Mouse (Mus musculus): ENCODE measurements around the gene Cat. TPM values are rescaled to one million over a fixed set of nuclear protein-coding genes. Genes with fewer than 3 reads are reported as not detected.

The Cat gene
- polyA plus RNA-seq, 1 experiment from 2014 or later: 245 TPM

DNA sequence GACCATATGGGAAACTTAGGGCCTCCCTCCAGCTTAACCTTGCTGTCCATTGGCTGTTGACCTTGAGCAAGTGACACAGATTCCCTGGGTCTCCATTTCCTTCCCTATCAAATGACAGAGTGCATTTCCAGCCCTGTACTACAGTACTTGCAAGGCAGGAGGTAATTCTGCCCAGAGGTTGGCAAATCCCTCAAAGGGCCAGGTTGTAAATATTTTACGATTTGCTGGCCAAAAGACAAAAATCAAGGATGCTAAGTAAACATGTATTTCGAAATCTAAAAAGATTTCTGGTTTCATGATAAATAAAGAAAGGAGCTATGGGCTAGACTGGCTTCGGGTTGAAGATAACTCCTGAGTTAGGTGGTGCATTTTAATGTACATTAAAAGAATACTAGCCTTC is 56.6 kb downstream of the Cat start:
- Histone ChIP-seq H3K9ac (replicated peaks) (no peak overlapping the region), H3K4me1 (ENCODE audit: insufficient read depth) (no peaks in the 10 kb centered on the region), H3K27me3 (ENCODE audit: insufficient read depth, low read length) (no peaks in the 10 kb centered on the region), H3K27ac (ENCODE audit: low read depth) (no peak overlapping the region), H3K4me3 (ENCODE audit: low read depth, low read length) (no peak overlapping the region), H3K4me2 (ENCODE audit: low read depth, low read length) (no peak overlapping the region), H3K36me3 (replicated peaks; ENCODE audit: insufficient read depth, low read length) (no peaks in the 10 kb centered on the region), H3K9me3 (ENCODE audit: low read length) (no peaks in the 10 kb centered on the region)
- ATAC-seq: no peak
- TF ChIP-seq EP300 (IDR thresholded peaks at IDR 0.05; ENCODE audit: low read depth) (no peak), CTCF (IDR thresholded peaks at IDR 0.05; ENCODE audit: low read depth) (no peak)
- DNase-seq: no peak
- 55% methylated on average over 3 of the region's 3 CpGs for WGBS (ENCODE audit: insufficient replicate concordance)

DNA sequence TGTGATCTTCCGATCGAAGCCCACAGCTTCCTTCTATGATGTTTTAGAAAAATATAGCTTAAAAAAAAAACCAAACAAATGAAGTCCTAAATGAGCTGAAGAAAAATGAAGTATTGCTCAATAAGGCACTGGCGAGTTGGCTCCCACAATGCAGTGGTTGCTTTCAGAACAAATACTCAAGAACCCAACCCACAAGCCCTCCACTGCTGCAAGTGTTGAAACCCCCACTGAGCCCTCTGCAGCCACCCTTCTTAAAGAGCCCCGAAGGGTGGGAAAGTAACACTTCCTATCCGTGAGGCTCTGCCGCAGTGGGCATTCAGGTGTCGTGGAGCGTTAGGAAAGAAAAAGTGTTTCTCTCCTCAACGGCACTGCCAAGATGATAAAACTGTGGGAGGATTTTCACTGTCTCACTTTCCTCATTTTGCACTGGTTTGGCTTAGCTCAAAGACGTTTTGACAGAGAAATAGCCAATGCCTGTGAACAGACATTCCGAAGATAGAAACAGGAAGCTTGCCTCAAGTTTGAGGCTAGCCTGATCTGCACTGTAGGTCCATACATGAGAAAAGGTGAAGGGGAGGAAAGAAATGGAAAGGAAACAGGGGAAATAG is 59.4 kb downstream of the Cat start:
- ATAC-seq: no peak
- Histone ChIP-seq H3K4me2 (ENCODE audit: low read depth, low read length) (no peak overlapping the region), H3K27ac (ENCODE audit: low read depth) (no peak overlapping the region)

DNA sequence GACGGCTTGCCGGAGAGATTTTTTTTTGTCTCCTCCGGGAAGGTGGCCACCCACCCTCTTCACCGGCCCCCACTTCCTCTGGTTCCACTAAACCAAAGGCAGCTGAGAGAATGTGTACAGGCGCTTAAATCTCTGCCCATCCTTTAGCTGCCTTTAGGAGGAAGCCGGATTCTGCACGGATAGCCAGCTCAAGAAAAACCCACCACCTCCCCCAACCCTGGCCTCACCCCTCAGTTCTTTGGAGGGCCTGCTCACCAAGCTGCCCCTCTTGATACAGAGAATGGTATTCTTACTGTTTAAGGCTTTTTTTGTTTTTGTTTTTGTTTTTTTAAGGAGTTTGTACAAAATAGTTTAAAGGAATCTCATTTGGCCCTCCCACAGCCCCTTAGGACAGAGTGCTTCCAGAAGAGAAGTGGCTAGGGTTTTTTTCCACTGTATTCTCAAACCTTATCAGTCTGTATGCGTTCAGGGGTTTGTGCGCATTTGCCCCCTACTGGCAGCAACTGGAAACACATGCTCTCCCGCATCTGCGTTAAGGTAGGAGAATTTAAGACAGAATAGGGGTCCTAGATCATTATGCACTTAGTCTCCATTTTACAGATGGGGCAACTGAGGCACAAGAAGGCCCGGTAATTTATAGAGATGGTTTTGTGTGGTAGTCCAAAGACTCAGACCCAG is 60.5 kb downstream of the Cat start:
- WGBS (ENCODE audit: insufficient replicate concordance): 24% methylated on average over 12 of the region's 12 CpGs
- no peak for ATAC-seq
- Histone ChIP-seq H3K9me3 (ENCODE audit: low read length) (no peaks in the 10 kb centered on the region), H3K27ac (ENCODE audit: low read depth) (no peak overlapping the region), H3K9ac (replicated peaks) (no peak overlapping the region), H3K4me1 (ENCODE audit: insufficient read depth) (no peaks in the 10 kb centered on the region), H3K36me3 (replicated peaks; ENCODE audit: insufficient read depth, low read length) (no peaks in the 10 kb centered on the region), H3K4me3 (ENCODE audit: low read depth, low read length) (no peak overlapping the region), H3K4me2 (ENCODE audit: low read depth, low read length) (no peak overlapping the region), H3K27me3 (ENCODE audit: insufficient read depth, low read length) (no peaks in the 10 kb centered on the region)
- DNase-seq: peak; percentile 63
- TF ChIP-seq CTCF (IDR thresholded peaks at IDR 0.05; ENCODE audit: low read depth) (peak; percentile 89), EP300 (IDR thresholded peaks at IDR 0.05; ENCODE audit: low read depth) (no peak)

More for the DNA sequence above, 59.4 kb downstream of the Cat start:
- TF ChIP-seq CTCF (IDR thresholded peaks at IDR 0.05; ENCODE audit: low read depth): no peak
- TF ChIP-seq EP300 (IDR thresholded peaks at IDR 0.05; ENCODE audit: low read depth): no peak
- no peaks in the 10 kb centered on the region for H3K36me3 ChIP-seq (replicated peaks; ENCODE audit: insufficient read depth, low read length)
- no peaks in the 10 kb centered on the region for H3K4me1 ChIP-seq (ENCODE audit: insufficient read depth)
- H3K27me3 ChIP-seq (ENCODE audit: insufficient read depth, low read length): no peaks in the 10 kb centered on the region
- no peaks in the 10 kb centered on the region for H3K9me3 ChIP-seq (ENCODE audit: low read length)
- no peak for DNase-seq
- no peak overlapping the region for H3K9ac ChIP-seq (replicated peaks)
- no peak overlapping the region for H3K4me3 ChIP-seq (ENCODE audit: low read depth, low read length)
- 54% methylated on average over 11 of the region's 11 CpGs for WGBS (ENCODE audit: insufficient replicate concordance)

DNA sequence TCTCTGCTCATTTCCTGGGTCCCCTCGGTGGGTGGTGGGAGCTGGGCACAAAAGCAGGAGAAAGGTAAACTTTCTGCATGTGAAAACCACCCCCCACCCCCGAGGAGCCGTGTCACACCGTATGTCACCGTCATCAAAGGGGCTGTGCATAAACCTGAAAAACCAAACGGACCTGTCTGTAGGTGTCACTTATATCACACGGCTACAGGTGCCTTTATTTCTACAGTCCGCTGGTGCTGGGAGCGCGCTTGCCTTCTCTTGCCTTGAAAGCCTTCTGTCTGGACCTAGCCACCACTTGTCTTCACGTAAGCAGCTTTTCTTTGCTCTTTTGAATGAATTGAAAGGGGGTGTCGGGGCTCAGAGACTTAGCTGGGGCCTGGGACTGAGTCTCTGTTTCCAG is 61.1 kb downstream of the Cat start:
- H3K9me3 ChIP-seq (ENCODE audit: low read length): no peaks in the 10 kb centered on the region
- 74% methylated on average over 12 of the region's 12 CpGs for WGBS (ENCODE audit: insufficient replicate concordance)
- H3K4me2 ChIP-seq (ENCODE audit: low read depth, low read length): no peak overlapping the region
- ATAC-seq: no peak
- no peaks in the 10 kb centered on the region for H3K4me1 ChIP-seq (ENCODE audit: insufficient read depth)
- H3K27me3 ChIP-seq (ENCODE audit: insufficient read depth, low read length): no peaks in the 10 kb centered on the region
- no peak overlapping the region for H3K4me3 ChIP-seq (ENCODE audit: low read depth, low read length)
- H3K36me3 ChIP-seq (replicated peaks; ENCODE audit: insufficient read depth, low read length): no peaks in the 10 kb centered on the region
- no peak overlapping the region for H3K27ac ChIP-seq (ENCODE audit: low read depth)
- H3K9ac ChIP-seq (replicated peaks): no peak overlapping the region
- DNase-seq: no peak
- no peak for TF ChIP-seq CTCF (IDR thresholded peaks at IDR 0.05; ENCODE audit: low read depth)
- no peak for TF ChIP-seq EP300 (IDR thresholded peaks at IDR 0.05; ENCODE audit: low read depth)

DNA sequence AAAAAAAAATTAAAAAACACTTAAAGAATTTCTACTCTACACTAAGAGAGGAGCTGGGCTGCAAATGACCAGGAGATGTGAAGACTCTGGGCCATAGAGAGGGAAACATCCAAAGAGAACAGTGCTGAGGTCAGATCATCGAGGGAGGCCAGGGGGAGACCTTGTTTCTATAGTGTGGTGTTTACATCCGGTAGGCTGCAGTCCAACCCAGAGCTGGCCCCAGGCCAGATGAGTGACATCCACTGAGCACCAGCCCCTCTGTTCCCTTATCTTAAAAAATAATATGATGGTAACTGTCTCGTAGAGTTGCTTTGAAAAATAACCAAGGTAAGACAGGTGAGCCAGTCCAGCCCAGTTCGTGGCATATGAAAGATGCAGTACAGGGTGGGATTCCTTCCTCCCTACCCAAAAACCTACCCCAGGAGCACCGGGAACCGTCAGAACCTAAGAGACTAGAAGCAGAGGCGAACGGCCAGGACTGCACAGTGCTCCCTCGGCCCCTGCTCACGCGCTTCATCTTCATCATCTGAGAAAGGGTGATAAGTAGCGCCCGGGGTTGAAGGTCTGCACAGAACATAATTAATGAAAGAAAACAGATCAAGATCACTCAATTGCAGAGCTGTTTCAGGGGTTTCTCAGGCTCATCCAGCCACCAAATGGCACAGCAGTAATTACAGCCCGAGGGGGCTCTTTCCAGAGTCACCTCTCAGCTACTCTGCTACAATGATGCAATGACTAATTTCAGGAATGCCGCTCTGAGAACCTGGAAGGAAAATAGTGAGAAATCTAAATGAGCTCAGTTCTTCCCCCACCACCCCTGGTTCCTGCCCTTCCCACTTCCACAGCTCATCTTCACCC is 64.1 kb downstream of the Cat start:
- Histone ChIP-seq H3K4me1 (ENCODE audit: insufficient read depth) (no peaks in the 10 kb centered on the region), H3K36me3 (replicated peaks; ENCODE audit: insufficient read depth, low read length) (no peaks in the 10 kb centered on the region), H3K4me3 (ENCODE audit: low read depth, low read length) (no peak overlapping the region), H3K4me2 (ENCODE audit: low read depth, low read length) (no peak overlapping the region), H3K9me3 (ENCODE audit: low read length) (no peaks in the 10 kb centered on the region), H3K27me3 (ENCODE audit: insufficient read depth, low read length) (no peaks in the 10 kb centered on the region), H3K27ac (ENCODE audit: low read depth) (no peak overlapping the region), H3K9ac (replicated peaks) (no peak overlapping the region)
- DNase-seq: no peak
- WGBS (ENCODE audit: insufficient replicate concordance): 63% methylated on average over 15 of the region's 15 CpGs
- no peak for TF ChIP-seq EP300 (IDR thresholded peaks at IDR 0.05; ENCODE audit: low read depth)
- no peak for TF ChIP-seq CTCF (IDR thresholded peaks at IDR 0.05; ENCODE audit: low read depth)
- no peak for ATAC-seq

DNA sequence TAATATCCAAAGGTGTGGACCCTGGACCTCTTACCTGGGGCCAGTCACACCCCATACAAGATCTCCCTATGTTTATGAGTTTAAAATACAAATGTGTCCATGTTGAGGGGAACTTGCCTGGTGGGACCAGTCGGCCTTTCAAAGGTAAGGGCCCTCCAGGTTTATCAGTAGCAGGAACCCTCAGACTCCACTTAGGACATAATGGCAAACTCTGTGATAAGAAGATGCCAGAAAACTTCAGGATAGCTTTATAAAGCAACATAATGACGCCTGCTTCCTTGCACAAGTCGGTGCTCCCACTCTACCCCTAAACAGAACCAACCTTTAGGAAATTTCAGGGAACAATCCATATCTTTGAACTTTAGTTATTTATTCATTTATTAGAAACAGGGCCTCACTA is 69.2 kb downstream of the Cat start:
- ATAC-seq (no peak), DNase-seq (no peak)
- Histone ChIP-seq H3K36me3 (replicated peaks; ENCODE audit: insufficient read depth, low read length) (no peaks in the 10 kb centered on the region), H3K4me3 (ENCODE audit: low read depth, low read length) (no peak overlapping the region), H3K27me3 (ENCODE audit: insufficient read depth, low read length) (no peaks in the 10 kb centered on the region), H3K9me3 (ENCODE audit: low read length) (no peaks in the 10 kb centered on the region), H3K4me1 (ENCODE audit: insufficient read depth) (no peaks in the 10 kb centered on the region), H3K9ac (replicated peaks) (no peak overlapping the region), H3K4me2 (ENCODE audit: low read depth, low read length) (no peak overlapping the region), H3K27ac (ENCODE audit: low read depth) (no peak overlapping the region)
- TF ChIP-seq CTCF (IDR thresholded peaks at IDR 0.05; ENCODE audit: low read depth): no peak
- no peak for TF ChIP-seq EP300 (IDR thresholded peaks at IDR 0.05; ENCODE audit: low read depth)
- WGBS (ENCODE audit: insufficient replicate concordance): 77% methylated on average over 3 of the region's 3 CpGs
